Mouse (Mus musculus): ENCODE data around the gene Epha10. TPM values are rescaled to one million over a fixed set of nuclear protein-coding genes. Genes with fewer than 3 reads are reported as not detected.

Epha10 gene
- total RNA-seq, 2 experiments from 2014 or later: not detected

Other genes starting within 250 kb of the Epha10 start
- gene Pou3f1, start 224.1 kb upstream of the Epha10 start, total RNA-seq (2021): under 1 TPM; 0.16 to 0.24 TPM
- 10 to 100 TPM; 17.3 to 18.7 TPM for gene Utp11, start 187.3 kb upstream of the Epha10 start, total RNA-seq (2021)
- gene Fhl3, start 180.2 kb upstream of the Epha10 start, total RNA-seq (2021): 10 to 100 TPM; 22.4 to 23.4 TPM
- 10 to 100 TPM; 35.0 to 37.4 TPM for gene Sf3a3, start 166.1 kb upstream of the Epha10 start, total RNA-seq (2021)
- 10 to 100 TPM; 10.3 to 10.5 TPM for gene Inpp5b, start 139.0 kb upstream of the Epha10 start, total RNA-seq (2021)
- 10 to 100 TPM; 15.2 to 15.3 TPM for gene Mtf1, start 78.8 kb upstream of the Epha10 start, total RNA-seq (2021)
- 10 to 100 TPM; 25.9 to 28.4 TPM for gene Yrdc, start 30.2 kb upstream of the Epha10 start, total RNA-seq (2021)
- 10 to 100 TPM; 29.8 to 35.6 TPM for gene 1110065P20Rik, start 29.7 kb upstream of the Epha10 start, total RNA-seq (2021)
- gene Maneal, start 18.7 kb upstream of the Epha10 start, total RNA-seq (2021): under 1 TPM in 1 of 2 experiments, not detected in 1; 0.11 TPM
- 10 to 100 TPM in 1 of 2 experiments, 1 to 10 TPM in 1; 8.6 to 12.0 TPM for gene 9930104L06Rik, start 56.1 kb downstream of the Epha10 start, total RNA-seq (2021)
- 10 to 100 TPM; 57.9 to 58.8 TPM for gene Cdca8, start 58.4 kb downstream of the Epha10 start, total RNA-seq (2021)
- 1 to 10 TPM; 4.6 to 4.8 TPM for gene Rspo1, start 105.5 kb downstream of the Epha10 start, total RNA-seq (2021)
- 10 to 100 TPM; 39.9 to 44.3 TPM for gene Gnl2, start 135.7 kb downstream of the Epha10 start, total RNA-seq (2021)
- gene Dnali1, start 184.8 kb downstream of the Epha10 start, total RNA-seq (2021): not detected
- 10 to 100 TPM; 11.6 to 13.7 TPM for gene Snip1, start 185.8 kb downstream of the Epha10 start, total RNA-seq (2021)
- gene Meaf6, start 204.2 kb downstream of the Epha10 start, total RNA-seq (2021): 10 to 100 TPM; 38.3 to 40.8 TPM
- 1 to 10 TPM; 2.4 to 3.2 TPM for gene Zc3h12a, start 246.9 kb downstream of the Epha10 start, total RNA-seq (2021)

Data from heart, postnatal 4 days (tissue).